Mouse (Mus musculus): ENCODE measurements around the gene Sgcd.

- no peak for TF ChIP-seq CTCF (IDR thresholded peaks at IDR 0.05)
- TF ChIP-seq EP300 (IDR thresholded peaks at IDR 0.05) = no peak
Measured at GRCm38 (mm10) chr11:47630186-47630585, 358.6 kb downstream of the Sgcd start.

Data from lung, postnatal 0 days (tissue).